Mouse (Mus musculus) macrophage (primary cell): ENCODE results near the gene Gm17087. TPM values are rescaled to one million over a fixed set of nuclear protein-coding genes. Genes with fewer than 3 reads are reported as not detected.

Experiments used
- H3K27ac ChIP-seq: fragments of 350-480 bp; formaldehyde crosslinking; 2 replicates; pipeline ENCODE4 v1.9.0; 2021
- H3K36me3 ChIP-seq: fragments of 350-480 bp; formaldehyde crosslinking; 2 replicates; pipeline ENCODE4 v1.9.0; 2021; ENCODE audit errors: inconsistent target
- H3K4me3 ChIP-seq: fragments of 350-480 bp; formaldehyde crosslinking; 2 replicates; pipeline ENCODE4 v1.9.0; 2021; ENCODE audit errors: inconsistent target
- H3K79me2 ChIP-seq: fragments of 350-480 bp; formaldehyde crosslinking; 2 replicates; pipeline ENCODE4 v1.9.0; 2021; ENCODE audit errors: inconsistent target
- WGBS: methylation state at CpG from one replicate; pipeline ENCODE4 v1.1.7; 2026; ENCODE audit warnings: inconsistent platforms; ENCODE audit not compliant: missing documents; 5-methylcytosine and 5-hydroxymethylcytosine counted together
- polyA plus RNA-seq: library from polyadenylated mRNA; stranded (reverse); fragments of 250-400 nt; gene quantifications from 3 replicates; pipeline ENCODE4 v1.2.4, GENCODE M21; 2018; ENCODE audit warnings: inconsistent platforms

Gene Gm17087
- polyA plus RNA-seq, 1 experiment from 2014 or later = not detected

DNA sequence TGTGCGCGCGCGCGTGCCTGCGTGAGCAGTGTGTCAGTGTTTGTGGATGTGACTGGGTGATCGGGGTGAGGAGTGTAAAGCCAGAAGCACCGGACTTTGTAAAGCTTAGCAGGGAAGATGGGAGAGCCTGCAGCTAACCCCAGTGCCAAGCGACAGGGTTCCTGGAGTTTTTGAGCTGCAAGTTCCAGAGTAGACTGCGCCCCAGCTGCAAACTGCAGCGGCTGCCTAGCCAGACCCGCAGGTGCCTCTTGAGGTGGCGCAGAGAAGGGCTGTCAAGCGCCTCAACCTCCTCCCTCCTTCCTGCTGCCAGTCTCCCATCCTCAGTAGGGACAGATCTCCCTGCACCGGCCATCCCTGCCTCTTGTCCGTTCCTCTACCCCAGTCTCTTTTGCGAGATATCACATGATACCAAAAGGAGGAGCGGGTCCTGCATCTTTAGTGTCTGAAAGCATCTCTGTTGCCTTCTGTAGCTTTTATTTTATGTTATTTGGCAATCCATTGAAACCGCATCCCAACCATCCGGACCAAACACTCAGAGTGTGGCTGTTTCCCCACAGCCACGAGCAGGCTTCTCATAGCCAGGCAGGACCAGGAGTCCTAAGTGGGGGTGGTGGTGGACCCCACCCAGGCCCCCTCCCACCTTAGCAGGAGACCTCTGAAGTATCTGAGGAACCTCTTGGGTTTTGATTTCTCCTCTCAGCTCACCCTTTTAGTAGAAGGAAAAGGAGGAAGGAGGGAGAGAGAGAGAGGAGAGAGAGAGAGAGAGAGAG, 40.6 kb downstream of the Gm17087 start:
- WGBS = 12% methylated on average over 21 of the region's 21 CpGs

DNA sequence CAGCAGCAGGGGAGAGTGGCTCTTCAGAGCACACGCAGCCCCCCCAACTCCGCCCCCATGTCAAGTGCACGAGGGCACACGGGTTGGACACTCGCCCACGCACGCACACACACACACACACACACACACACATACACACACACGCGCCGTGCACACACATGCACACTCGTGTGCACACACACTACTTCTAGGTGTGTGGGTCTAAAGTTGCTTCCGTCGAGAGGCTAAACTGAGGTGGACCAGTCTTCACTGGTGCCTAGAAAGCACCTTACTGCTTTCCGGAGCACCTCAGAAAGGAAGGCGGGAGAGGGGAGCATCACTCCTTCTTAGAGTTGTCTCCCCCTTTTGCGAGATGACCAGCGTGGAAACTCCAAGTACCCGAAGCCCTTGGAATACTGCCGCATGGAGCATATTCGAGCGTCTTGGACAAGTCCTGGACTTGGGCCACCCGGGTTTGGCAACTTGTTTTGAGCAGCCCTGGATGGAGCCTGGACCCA, 41.5 kb downstream of the Gm17087 start, which contains the start of gene Pde10a:
Gene Pde10a (plus strand): TSS at position 148 of the 497 bp plus-strand sequence.
- no peaks in the 10 kb centered on the region for H3K36me3 ChIP-seq
- no peaks in the 10 kb centered on the region for H3K79me2 ChIP-seq
- 4% methylated on average over 22 of the region's 22 CpGs for WGBS
- no peak within 1 kb of the TSS for H3K4me3 ChIP-seq
- H3K27ac ChIP-seq = no peak within 1 kb of the TSS

More for the DNA sequence above, 40.6 kb downstream of the Gm17087 start:
- Histone ChIP-seq H3K36me3 (no peaks in the 10 kb centered on the region), H3K27ac (no peak overlapping the region), H3K4me3 (no peak overlapping the region), H3K79me2 (no peaks in the 10 kb centered on the region)

DNA sequence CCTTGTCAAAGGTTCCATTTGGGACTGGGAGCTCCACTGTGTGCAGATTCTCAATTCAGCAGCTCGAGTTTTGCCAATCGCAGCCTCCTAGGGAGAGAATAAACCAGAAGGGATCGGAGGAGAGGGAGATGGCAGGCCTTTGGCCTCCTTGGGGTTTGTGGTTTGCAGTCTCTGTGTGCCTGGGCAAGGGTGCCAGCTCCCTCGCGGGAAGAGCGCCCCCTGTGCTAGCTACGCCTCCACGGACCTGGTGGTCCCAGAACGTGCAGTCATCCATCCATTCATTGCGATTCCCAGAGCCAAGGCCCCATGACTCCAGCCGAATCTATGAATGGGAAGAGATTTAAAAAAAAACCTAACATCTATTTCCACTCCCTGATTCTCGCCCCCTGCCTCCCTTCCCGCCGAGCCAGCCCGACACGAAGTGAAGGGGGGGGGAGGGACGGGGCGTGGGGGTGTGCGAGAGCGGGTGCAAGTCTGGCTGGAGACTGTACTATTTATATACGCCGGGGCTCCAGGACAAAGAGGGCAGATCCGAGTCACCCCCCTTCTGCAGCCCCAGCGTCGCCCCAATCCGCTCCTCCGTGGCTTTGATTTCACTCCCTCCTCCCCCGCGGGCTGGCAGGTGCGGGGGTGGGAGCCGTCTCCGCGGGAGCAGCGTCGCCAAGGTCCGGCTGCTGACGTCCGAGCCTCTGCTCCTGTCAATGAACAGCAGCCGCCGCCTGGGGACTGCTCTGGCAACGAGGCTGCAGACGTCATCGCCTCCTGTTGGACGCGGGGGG, 42.2 kb downstream of the Gm17087 start:
- 2% methylated on average over 44 of the region's 45 CpGs for WGBS
- Histone ChIP-seq H3K4me3 (no peak overlapping the region), H3K36me3 (no peaks in the 10 kb centered on the region), H3K79me2 (no peaks in the 10 kb centered on the region), H3K27ac (no peak overlapping the region)

DNA sequence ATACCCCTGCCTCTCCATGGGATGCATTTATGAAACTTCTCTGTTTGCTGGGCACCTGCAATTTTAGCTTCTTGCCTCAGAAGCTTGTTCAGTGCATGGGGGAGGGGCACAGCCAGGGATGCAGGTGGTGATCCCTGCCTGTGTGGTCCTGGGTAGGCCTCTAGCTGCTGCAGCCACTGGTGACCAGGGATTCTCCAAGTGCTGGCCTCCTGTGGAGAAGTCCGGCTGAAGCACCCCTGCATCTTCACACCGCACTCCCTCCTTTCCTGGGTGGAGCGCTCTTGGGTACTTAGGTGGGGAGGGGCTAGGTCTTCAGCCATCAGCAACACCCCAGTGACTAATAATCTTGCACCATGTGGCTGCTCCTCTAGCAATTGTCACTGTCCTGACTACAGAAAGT, 42.8 kb downstream of the Gm17087 start:
- H3K27ac ChIP-seq = no peak overlapping the region
- no peak overlapping the region for H3K4me3 ChIP-seq
- H3K36me3 ChIP-seq = no peaks in the 10 kb centered on the region
- WGBS = 38% methylated on average over 3 of the region's 3 CpGs
- H3K79me2 ChIP-seq = no peaks in the 10 kb centered on the region

DNA sequence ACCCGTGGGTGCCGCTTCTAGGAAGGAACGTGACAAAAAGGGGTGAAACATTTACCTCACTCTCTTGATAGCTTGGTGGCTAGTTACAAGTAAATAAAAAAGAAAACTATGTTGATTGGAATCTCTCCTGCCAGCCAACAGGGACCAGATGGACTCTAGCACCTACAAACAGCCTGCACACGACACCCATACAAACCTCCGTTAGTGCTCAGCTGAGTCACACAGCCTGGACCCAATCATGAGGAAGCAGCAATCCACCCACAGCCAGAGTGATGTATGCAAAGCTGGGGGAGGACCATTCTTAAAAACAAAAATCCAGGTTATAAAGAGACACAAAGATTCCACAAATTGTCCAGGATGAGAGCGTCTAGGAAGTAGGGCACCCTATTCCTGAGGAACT, 50.7 kb downstream of the Gm17087 start:
- WGBS = 76% methylated on average over 6 of the region's 6 CpGs
- no peak overlapping the region for H3K27ac ChIP-seq
- H3K4me3 ChIP-seq = no peak overlapping the region
- H3K36me3 ChIP-seq = no peaks in the 10 kb centered on the region
- no peaks in the 10 kb centered on the region for H3K79me2 ChIP-seq

Other genes starting within 250 kb of the Gm17087 start
- gene Prr18, start 229.5 kb downstream of the Gm17087 start, polyA plus RNA-seq = 0.10 to 0.25 TPM (median 0.14 TPM) in 3 replicates
- not detected in 3 replicates for gene T2, start 211.0 kb downstream of the Gm17087 start, polyA plus RNA-seq
- gene T, start 132.5 kb downstream of the Gm17087 start, polyA plus RNA-seq = not detected in 3 replicates
- 0.13 to 0.49 TPM (median 0.27 TPM) in 3 replicates for gene Pde10a, start 41.6 kb downstream of the Gm17087 start, polyA plus RNA-seq